Mouse (Mus musculus) heart, embryonic 16.5 days (tissue): ENCODE measurements at regions not wholly inside any gene's neighbourhood (a gene's known extent, or its start where the extent isn't known, plus 50 kb on each side); places are given as distances from the start of the nearest gene placed in this dataset.
A peak's percentile ranks its signal among the peaks of the same experiment; 100 is the strongest.
"Not testable (repeated sequence)": the region's sequence is repeated elsewhere in the genome, so short reads cannot be mapped to it uniquely, and the experiment has no call there.

ENCODE experiments used
- ATAC-seq: fragments of 200-750 bp; cut with Nextera tagmentation; replicated peaks from 2 replicates; pipeline ENCODE4 v1.8.0; 2017; ENCODE audit warnings: moderate number of reproducible peaks; ENCODE audit not compliant: insufficient read depth, low FRiP score; ENCODE audit errors: extremely low read depth
- H3K27ac ChIP-seq: fragments of 300-500 bp; sonication (generic); 2 replicates; pipeline ENCODE4 v1.5.1; 2014; ENCODE audit warnings: mild to moderate bottlenecking, low read length, control low read depth, moderate library complexity
- H3K27me3 ChIP-seq: fragments of 300-500 bp; sonication (generic); 2 replicates; pipeline ENCODE4 v1.6.1; 2014; ENCODE audit warnings: low read length, mixed read lengths; ENCODE audit not compliant: control insufficient read depth, insufficient read depth
- H3K36me3 ChIP-seq: fragments of 300-500 bp; sonication (generic); 2 replicates; pipeline ENCODE4 v1.6.1; 2014; ENCODE audit not compliant: control insufficient read depth, insufficient read depth
- H3K4me1 ChIP-seq: fragments of 300-500 bp; sonication (generic); 2 replicates; pipeline ENCODE4 v1.6.1; 2014; ENCODE audit warnings: low read length, mixed read lengths; ENCODE audit not compliant: control insufficient read depth, insufficient read depth
- H3K4me2 ChIP-seq: fragments of 300-500 bp; sonication (generic); 2 replicates; pipeline ENCODE4 v1.6.1; 2014; ENCODE audit warnings: low read depth, mild to moderate bottlenecking, control low read depth, low read length
- H3K4me3 ChIP-seq: fragments of 300-500 bp; sonication (generic); 2 replicates; pipeline ENCODE4 v1.5.1; 2014; ENCODE audit warnings: mild to moderate bottlenecking, control low read depth, low read length
- H3K9ac ChIP-seq: fragments of 300-500 bp; sonication (generic); 2 replicates; pipeline ENCODE4 v1.6.1; 2014; ENCODE audit warnings: low read length, control low read depth
- H3K9me3 ChIP-seq: fragments of 300-500 bp; sonication (generic); replicated peaks from 2 replicates; pipeline ENCODE4 v1.6.1; 2016; ENCODE audit warnings: low read length; ENCODE audit not compliant: control insufficient read depth
- WGBS: fragments of 180-500 bp; shearing (Covaris S2); extraction: QIAGEN DNeasy Blood & Tissue Kit; methylation state at CpG from one replicate; pipeline ENCODE4 v1.1.7; 2014; 5-methylcytosine and 5-hydroxymethylcytosine counted together

DNA sequence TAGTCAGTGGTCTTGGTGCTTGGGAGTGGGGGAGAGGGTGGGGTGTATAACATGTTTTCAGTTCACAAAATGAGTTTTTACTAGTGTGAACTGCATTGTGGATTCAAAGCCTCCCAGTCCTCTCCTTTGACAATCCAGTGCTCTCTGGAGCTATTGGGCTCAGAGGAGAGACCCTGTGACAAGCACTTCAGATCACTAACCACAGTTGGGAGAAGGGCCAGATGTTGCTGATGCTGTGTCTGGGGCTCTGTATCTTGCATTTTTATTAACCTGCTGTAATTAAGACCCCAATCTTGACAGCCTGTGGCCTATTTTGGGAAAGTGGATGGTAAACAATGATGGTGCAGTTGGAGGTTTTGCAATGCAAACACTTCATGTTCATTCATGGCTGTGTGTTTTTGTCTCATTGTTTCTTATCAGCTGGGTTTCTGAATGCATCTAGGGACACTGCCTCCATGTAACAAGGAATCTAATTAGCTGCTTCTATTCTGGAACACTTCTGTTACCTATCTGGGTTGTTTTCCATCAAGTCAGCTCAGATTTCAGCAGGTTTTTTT lies 320.0 kb upstream of the Ift57 start:
- H3K27me3 ChIP-seq = no peaks in the 10 kb centered on the region
- no peak for ATAC-seq
- no peaks in the 10 kb centered on the region for H3K4me1 ChIP-seq
- no peak overlapping the region for H3K4me3 ChIP-seq
- no peaks in the 10 kb centered on the region for H3K36me3 ChIP-seq
- no peaks in the 10 kb centered on the region for H3K9me3 ChIP-seq
- H3K9ac ChIP-seq = no peak overlapping the region
- H3K4me2 ChIP-seq = no peak overlapping the region
- H3K27ac ChIP-seq = no peak overlapping the region

DNA sequence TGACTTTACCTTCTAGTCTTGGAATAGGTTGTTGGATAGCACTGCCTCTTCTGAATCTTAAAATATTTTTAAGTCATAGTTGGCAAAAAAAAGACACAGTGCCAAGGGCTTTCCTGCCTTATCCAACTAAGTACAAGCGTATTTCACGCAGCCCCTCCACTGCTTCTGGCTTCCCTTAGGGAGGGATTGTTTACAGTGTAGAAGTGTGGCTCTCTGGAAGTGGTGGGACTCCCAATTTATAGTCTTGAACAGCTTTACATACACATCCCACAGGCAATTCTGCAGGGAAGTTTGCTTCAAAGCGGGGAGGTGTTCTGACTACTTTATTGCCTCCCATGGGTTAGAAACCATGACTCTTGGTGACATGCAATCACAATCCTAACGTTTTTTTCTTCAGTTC lies 310.9 kb upstream of the Ift57 start:
- no peak overlapping the region for H3K4me2 ChIP-seq
- no peak overlapping the region for H3K9ac ChIP-seq
- H3K27me3 ChIP-seq = no peaks in the 10 kb centered on the region
- no peaks in the 10 kb centered on the region for H3K36me3 ChIP-seq
- WGBS = 59% methylated on average over 4 of the region's 4 CpGs
- no peaks in the 10 kb centered on the region for H3K4me1 ChIP-seq
- no peaks in the 10 kb centered on the region for H3K9me3 ChIP-seq
- no peak overlapping the region for H3K4me3 ChIP-seq
- H3K27ac ChIP-seq = no peak overlapping the region
- ATAC-seq = no peak

DNA sequence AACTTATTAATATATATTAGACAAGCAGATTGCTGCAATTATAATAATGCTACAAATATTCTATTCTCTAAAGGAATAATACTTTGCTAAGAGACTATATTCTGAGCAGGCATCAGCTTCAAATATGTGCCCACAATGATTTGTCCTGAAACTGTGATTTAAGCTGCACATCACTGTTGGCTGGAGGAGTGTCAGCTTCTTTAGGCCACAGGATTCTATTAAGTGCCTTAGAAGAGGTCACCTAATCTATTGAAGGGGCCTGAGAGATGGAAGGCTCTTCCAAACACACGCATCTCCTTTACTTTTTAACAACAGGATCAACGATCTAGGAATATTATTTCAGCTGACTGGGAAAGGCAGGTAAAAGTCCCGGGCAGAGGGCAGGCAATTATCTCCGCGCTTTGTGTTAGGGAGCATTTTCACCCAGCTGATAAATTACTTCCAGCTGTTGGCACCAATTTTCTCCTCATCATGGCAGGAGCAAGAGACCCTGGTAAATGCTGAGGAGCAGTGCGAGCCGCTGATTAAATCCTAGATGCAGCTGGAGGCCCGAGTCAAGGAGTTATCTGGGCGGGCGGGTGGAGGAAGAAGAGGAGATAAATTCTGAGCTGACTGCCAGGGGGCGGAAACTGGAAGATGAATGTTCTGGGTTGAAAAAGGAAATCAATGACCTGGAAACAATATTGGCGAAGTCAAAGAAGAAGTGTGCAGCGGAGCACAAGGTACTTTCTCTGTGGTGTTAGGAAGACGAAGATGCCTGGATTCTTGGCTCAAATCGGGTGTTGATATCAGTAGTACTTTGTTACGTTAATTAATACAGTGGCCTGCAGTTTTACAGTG lies 290.9 kb upstream of the Ift57 start:
- H3K4me1 ChIP-seq = no peaks in the 10 kb centered on the region; the same call in 1 of the 2 replicates
- H3K27ac ChIP-seq = no peak overlapping the region
- no peaks in the 10 kb centered on the region for H3K9me3 ChIP-seq
- no peaks in the 10 kb centered on the region for H3K36me3 ChIP-seq
- H3K4me3 ChIP-seq = no peak overlapping the region
- no peak for ATAC-seq
- peak overlapping the region; percentile 27 for H3K4me2 ChIP-seq
- no peaks in the 10 kb centered on the region for H3K27me3 ChIP-seq
- WGBS = 25% methylated on average over 16 of the region's 16 CpGs
- H3K9ac ChIP-seq = no peak overlapping the region

DNA sequence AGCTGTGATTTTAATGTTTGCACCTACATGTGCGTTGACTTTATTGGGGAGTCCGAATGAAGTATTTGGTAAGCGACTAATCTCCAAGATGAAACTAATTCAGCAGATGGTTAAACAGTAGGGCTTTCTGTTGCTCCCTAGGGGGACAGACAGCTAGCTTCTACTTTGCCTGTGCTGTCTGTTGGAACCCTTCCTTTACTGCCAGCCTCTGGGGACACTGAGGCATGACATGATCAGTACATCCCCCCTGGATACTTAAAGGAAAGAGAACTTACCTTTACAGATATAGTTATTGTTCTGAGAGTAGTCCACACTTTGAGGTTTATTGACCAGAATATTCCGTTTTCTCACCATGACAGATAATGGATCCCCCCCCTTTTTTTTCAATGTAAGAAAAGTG lies 289.8 kb upstream of the Ift57 start:
- Histone ChIP-seq H3K4me1 (no peaks in the 10 kb centered on the region; the same call in 1 of the 2 replicates), H3K4me3 (no peak overlapping the region), H3K27ac (no peak overlapping the region), H3K36me3 (no peaks in the 10 kb centered on the region), H3K27me3 (no peaks in the 10 kb centered on the region), H3K9ac (no peak overlapping the region), H3K4me2 (no peak overlapping the region), H3K9me3 (no peaks in the 10 kb centered on the region)
- ATAC-seq = no peak
- 90% methylated on average over 4 of the region's 4 CpGs for WGBS

DNA sequence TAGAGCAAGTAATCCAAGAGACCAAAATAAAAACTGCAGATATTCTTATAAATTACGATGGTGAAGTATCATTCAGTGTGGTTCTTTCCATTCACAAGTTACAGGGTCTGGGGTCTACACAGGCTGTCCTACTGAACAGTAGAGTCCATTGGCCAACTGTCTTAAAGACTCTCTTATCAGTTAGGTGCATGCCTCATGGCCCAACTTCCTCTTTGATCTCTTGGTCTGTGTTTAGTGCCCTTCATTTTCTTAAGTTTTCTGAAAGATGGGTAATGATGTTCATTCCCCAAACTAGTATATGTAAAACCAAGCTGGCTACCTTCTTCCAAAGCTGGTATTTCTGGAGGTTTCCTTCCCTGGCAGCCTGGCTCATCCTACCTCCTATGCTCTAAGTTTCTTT lies 268.7 kb upstream of the Ift57 start:
- H3K9ac ChIP-seq = no peak overlapping the region
- H3K4me1 ChIP-seq = no peaks in the 10 kb centered on the region
- H3K9me3 ChIP-seq = no peaks in the 10 kb centered on the region
- no peak overlapping the region for H3K4me2 ChIP-seq
- no peak overlapping the region for H3K27ac ChIP-seq
- H3K27me3 ChIP-seq = no peaks in the 10 kb centered on the region
- ATAC-seq = no peak
- H3K4me3 ChIP-seq = no peak overlapping the region
- no peaks in the 10 kb centered on the region for H3K36me3 ChIP-seq
- WGBS = 88% methylated on average over 1 of the region's 1 CpGs

DNA sequence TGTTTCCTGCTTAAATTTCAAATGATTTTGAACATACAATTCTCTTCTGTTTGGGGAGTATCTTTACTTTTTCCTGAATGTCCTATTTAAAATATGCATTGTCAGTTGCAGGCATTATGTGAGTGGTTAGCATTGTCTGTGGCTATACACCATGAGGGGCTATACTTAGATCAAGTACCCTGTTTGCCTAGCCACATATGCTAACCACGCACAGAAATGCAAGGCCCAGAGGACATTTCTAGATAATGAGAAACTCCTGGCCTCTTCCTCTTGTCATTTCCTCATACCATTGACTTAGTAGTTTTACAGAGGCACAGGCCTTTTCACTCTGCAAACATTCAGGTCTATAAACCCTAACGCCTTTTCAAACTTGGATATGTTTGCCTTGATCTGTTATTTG lies 267.1 kb upstream of the Ift57 start:
- Histone ChIP-seq H3K9ac (no peak overlapping the region), H3K9me3 (no peaks in the 10 kb centered on the region), H3K27me3 (no peaks in the 10 kb centered on the region), H3K27ac (no peak overlapping the region), H3K4me1 (no peaks in the 10 kb centered on the region), H3K36me3 (no peaks in the 10 kb centered on the region), H3K4me2 (no peak overlapping the region), H3K4me3 (no peak overlapping the region)
- 52% methylated on average over 2 of the region's 2 CpGs for WGBS
- no peak for ATAC-seq

DNA sequence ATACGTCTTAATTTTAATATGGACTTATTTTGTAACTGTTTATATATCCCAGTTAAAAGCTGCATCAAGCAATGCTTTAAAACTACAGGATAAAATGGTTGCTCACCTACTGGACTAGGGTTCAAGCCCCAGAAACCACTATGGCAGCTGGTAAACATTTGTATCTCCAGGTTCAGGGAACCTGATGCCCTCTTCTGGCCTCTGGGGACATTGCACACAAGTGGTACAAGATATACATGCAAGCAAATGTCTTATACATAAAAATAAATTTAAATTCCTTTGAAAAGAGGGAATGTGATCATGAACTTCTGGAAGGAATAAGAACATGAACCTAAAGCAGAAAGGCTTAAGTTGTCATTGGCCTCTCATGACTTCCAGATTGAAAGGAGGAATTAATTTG lies 257.8 kb upstream of the Ift57 start:
- WGBS = 73% methylated on average over 1 of the region's 1 CpGs
- Histone ChIP-seq H3K27me3 (no peaks in the 10 kb centered on the region), H3K9me3 (no peaks in the 10 kb centered on the region), H3K4me2 (no peak overlapping the region), H3K27ac (no peak overlapping the region), H3K9ac (no peak overlapping the region), H3K4me1 (no peaks in the 10 kb centered on the region), H3K4me3 (no peak overlapping the region), H3K36me3 (no peaks in the 10 kb centered on the region)
- no peak for ATAC-seq

DNA sequence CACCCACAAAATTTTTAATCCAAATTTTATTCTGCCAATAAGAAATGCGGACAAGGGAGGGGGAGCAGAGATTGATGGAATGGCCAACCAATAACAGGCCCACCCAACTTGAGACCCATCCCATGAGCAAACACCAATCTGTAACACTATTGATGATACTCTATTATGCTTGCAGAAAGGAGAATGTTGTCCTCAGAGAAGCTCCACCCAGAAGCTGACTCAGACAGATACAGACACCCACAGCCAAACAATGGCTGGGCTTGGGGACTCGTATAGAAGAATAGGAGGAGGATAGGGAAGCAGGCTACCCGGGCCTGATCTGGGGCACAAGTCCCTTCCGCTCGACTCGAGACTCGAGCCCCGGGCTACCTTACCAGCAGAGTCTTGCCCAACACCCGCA lies 251.7 kb upstream of the Ift57 start:
- H3K9me3 ChIP-seq, H3K27me3 ChIP-seq, H3K9ac ChIP-seq, ATAC-seq, H3K4me1 ChIP-seq, H3K36me3 ChIP-seq, H3K4me2 ChIP-seq, H3K27ac ChIP-seq, H3K4me3 ChIP-seq: not testable (repeated sequence)
- WGBS = 94% methylated on average over 7 of the region's 9 CpGs

DNA sequence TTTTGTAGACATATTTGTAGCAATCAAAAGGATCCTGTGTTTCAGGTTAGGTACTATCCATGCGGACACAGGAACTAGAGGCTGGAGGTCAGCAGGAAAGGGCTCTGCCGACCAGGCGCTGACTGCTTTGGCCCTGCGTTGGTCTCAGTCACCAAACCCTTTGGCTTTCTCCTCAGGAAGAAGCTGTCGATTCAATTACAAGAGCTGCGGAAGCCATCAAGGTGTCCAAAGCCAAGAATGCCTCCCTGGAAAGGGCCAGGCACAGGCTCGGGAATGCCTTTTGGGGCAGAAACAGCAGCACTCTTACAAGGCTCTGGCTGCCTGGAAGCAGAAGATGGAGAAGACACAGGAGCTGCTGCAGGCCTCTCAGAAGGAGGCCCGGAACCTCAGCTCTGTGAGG lies 205.2 kb upstream of the Ift57 start:
- H3K27ac ChIP-seq = no peak overlapping the region
- 78% methylated on average over 8 of the region's 8 CpGs for WGBS
- H3K4me2 ChIP-seq = no peak overlapping the region
- no peaks in the 10 kb centered on the region for H3K36me3 ChIP-seq
- no peak overlapping the region for H3K9ac ChIP-seq
- ATAC-seq = no peak
- H3K4me3 ChIP-seq = no peak overlapping the region
- H3K4me1 ChIP-seq = no peaks in the 10 kb centered on the region
- no peaks in the 10 kb centered on the region; the same call in 1 of the 2 replicates for H3K9me3 ChIP-seq
- no peaks in the 10 kb centered on the region for H3K27me3 ChIP-seq
